In genomic region chr5:99975061-99975460, GRCm38 (mm10) we compare ENCODE assay signal across 9 mouse cellular contexts. TPM values are rescaled to one million over a fixed set of nuclear protein-coding genes. Genes with fewer than 3 reads are reported as not detected.
DNase-seq lines count a peak whose midpoint lies in the region; ATAC-seq lines count a peak whose summit lies in the region.
"Had no signal": no experiment of that assay in that cellular context is flagged by ENCODE, and none has a peak within 500 bp of the region (broad histone marks: within the 10 kb centered on the region; RNA-seq: fewer than 3 reads in every experiment).

No protein-coding gene starts in this region.

- DNase-seq in kidney, postnatal 4 days: no peak
- no peak for DNase-seq in adrenal gland, adult 18-20 months (ENCODE audit: low spot score in 2 of 2)
- no peak for DNase-seq in adrenal gland, postnatal 14 days
- no peak for DNase-seq in right cerebral cortex, postnatal 4 days
- DNase-seq: kidney, adult 8-10 months had no signal

- peaks cover 31% of the 10 kb centered on the region for H3K4me1 ChIP-seq in kidney, embryonic 16.5 days (ENCODE audit: insufficient read depth, low read length)
- peaks cover 21% of the 10 kb centered on the region for H3K4me1 ChIP-seq in embryonic facial prominence, embryonic 15.5 days
- peaks cover 41% of the 10 kb centered on the region for H3K4me1 ChIP-seq in hindbrain, embryonic 15.5 days (replicated peaks)
- H3K4me1 ChIP-seq in midbrain, embryonic 13.5 days (replicated peaks): peaks cover 46% of the 10 kb centered on the region

- no peak for ATAC-seq in kidney, embryonic 16.5 days (ENCODE audit: low FRiP score, low TSS enrichment)
- ATAC-seq in embryonic facial prominence, embryonic 15.5 days (ENCODE audit: insufficient number of reproducible peaks, low FRiP score, low TSS enrichment, low read depth): no peak
- no peak for ATAC-seq in hindbrain, embryonic 15.5 days (ENCODE audit: low FRiP score, low read depth)
- ATAC-seq in midbrain, embryonic 13.5 days: no peak

- peak overlapping the region; percentile 95 for H3K4me2 ChIP-seq in kidney, embryonic 16.5 days (replicated peaks; ENCODE audit: low read depth, low read length)
- peak overlapping the region; percentile 31 for H3K4me2 ChIP-seq in embryonic facial prominence, embryonic 15.5 days (replicated peaks)
- H3K4me2 ChIP-seq in hindbrain, embryonic 15.5 days: peak overlapping the region; percentile 80
- H3K4me2 ChIP-seq in midbrain, embryonic 13.5 days (replicated peaks): peak overlapping the region; percentile 44

- H3K27me3 ChIP-seq in kidney, embryonic 16.5 days (ENCODE audit: insufficient read depth, low read length): no peaks in the 10 kb centered on the region
- no peaks in the 10 kb centered on the region for H3K27me3 ChIP-seq in embryonic facial prominence, embryonic 15.5 days
- H3K27me3 ChIP-seq in hindbrain, embryonic 15.5 days: no peaks in the 10 kb centered on the region
- no peaks in the 10 kb centered on the region for H3K27me3 ChIP-seq in midbrain, embryonic 13.5 days

- H3K9me3 ChIP-seq in kidney, embryonic 16.5 days (ENCODE audit: low read length): no peaks in the 10 kb centered on the region
- H3K9me3 ChIP-seq in embryonic facial prominence, embryonic 15.5 days (replicated peaks): no peaks in the 10 kb centered on the region
- no peaks in the 10 kb centered on the region for H3K9me3 ChIP-seq in hindbrain, embryonic 15.5 days
- H3K9me3 ChIP-seq in midbrain, embryonic 13.5 days: no peaks in the 10 kb centered on the region

- H3K4me3 ChIP-seq in kidney, embryonic 16.5 days (ENCODE audit: low read length): peak overlapping the region; percentile 21; the same call in 1 of the 2 replicates
- H3K4me3 ChIP-seq in embryonic facial prominence, embryonic 15.5 days (replicated peaks): 0 out of 2 replicates have a peak overlapping the region, but pooled peaks have one; percentile 3
- no peak overlapping the region for H3K4me3 ChIP-seq in hindbrain, embryonic 15.5 days
- H3K4me3 ChIP-seq in midbrain, embryonic 13.5 days (replicated peaks): peak overlapping the region; percentile 18

- peaks cover 12% of the 10 kb centered on the region for H3K36me3 ChIP-seq in kidney, embryonic 16.5 days (ENCODE audit: insufficient read depth, low read length)
- H3K36me3 ChIP-seq in embryonic facial prominence, embryonic 15.5 days: peaks cover 11% of the 10 kb centered on the region; the same call in 1 of the 2 replicates
- 0 out of 2 replicates have a peak, but pooled peaks cover 6% of the 10 kb centered on the region for H3K36me3 ChIP-seq in hindbrain, embryonic 15.5 days
- 0 out of 2 replicates have a peak, but pooled peaks cover 7% of the 10 kb centered on the region for H3K36me3 ChIP-seq in midbrain, embryonic 13.5 days

- no peak overlapping the region for H3K27ac ChIP-seq in kidney, embryonic 16.5 days (ENCODE audit: low read length)
- no peak overlapping the region for H3K27ac ChIP-seq in embryonic facial prominence, embryonic 15.5 days (replicated peaks)
- H3K27ac ChIP-seq in hindbrain, embryonic 15.5 days (replicated peaks): no peak overlapping the region
- no peak overlapping the region for H3K27ac ChIP-seq in midbrain, embryonic 13.5 days

- no peak overlapping the region for H3K9ac ChIP-seq in kidney, embryonic 16.5 days (replicated peaks; ENCODE audit: low read length)
- H3K9ac ChIP-seq in embryonic facial prominence, embryonic 15.5 days: no peak overlapping the region
- H3K9ac ChIP-seq in hindbrain, embryonic 15.5 days: no peak overlapping the region
- no peak overlapping the region for H3K9ac ChIP-seq in midbrain, embryonic 13.5 days (replicated peaks)

- 54% methylated on average over 4 of the region's 4 CpGs for WGBS in kidney, embryonic 16.5 days
- 51% methylated on average over 4 of the region's 4 CpGs for WGBS in embryonic facial prominence, embryonic 15.5 days
- 60% methylated on average over 4 of the region's 4 CpGs for WGBS in hindbrain, embryonic 15.5 days
- 63% methylated on average over 4 of the region's 4 CpGs for WGBS in midbrain, embryonic 13.5 days

RNA-seq across cellular contexts. Expression of gene Hnrnpd, which starts 3.7 kb away (rescaled TPM):
- 57.2 and 84.8 TPM in 2 replicates for polyA plus RNA-seq in kidney, embryonic 16.5 days (2015; fragmentation: Nextera tagmentation; extraction: Ambion mirVana)
- polyA plus RNA-seq in embryonic facial prominence, embryonic 15.5 days (2015; fragmentation: Nextera tagmentation; extraction: Ambion mirVana): 180 and 195 TPM in 2 replicates
- 161 and 172 TPM in 2 replicates for polyA plus RNA-seq in hindbrain, embryonic 15.5 days (2015; fragmentation: Nextera tagmentation; extraction: Ambion mirVana)
- polyA plus RNA-seq in midbrain, embryonic 13.5 days (2015; fragmentation: Nextera tagmentation; extraction: Ambion mirVana): 135 and 217 TPM in 2 replicates
- total RNA-seq in adrenal gland, adult 18-20 months (2021): 10 to 100 TPM; 82.5 to 88.8 TPM
- total RNA-seq in adrenal gland, postnatal 14 days (2021): 175 and 223 TPM in 2 replicates

RNA-seq across cellular contexts. Expression of gene 4930524J08Rik, which starts 3.8 kb away (rescaled TPM):
- 1.5 and 2.0 TPM in 2 replicates for polyA plus RNA-seq in kidney, embryonic 16.5 days (2015; fragmentation: Nextera tagmentation; extraction: Ambion mirVana)
- 1.7 and 3.5 TPM in 2 replicates for polyA plus RNA-seq in embryonic facial prominence, embryonic 15.5 days (2015; fragmentation: Nextera tagmentation; extraction: Ambion mirVana)
- polyA plus RNA-seq in hindbrain, embryonic 15.5 days (2015; fragmentation: Nextera tagmentation; extraction: Ambion mirVana): 2.5 and 3.8 TPM in 2 replicates
- 3.4 and 4.0 TPM in 2 replicates for polyA plus RNA-seq in midbrain, embryonic 13.5 days (2015; fragmentation: Nextera tagmentation; extraction: Ambion mirVana)
- 1 to 10 TPM; 1.8 to 2.0 TPM for total RNA-seq in adrenal gland, adult 18-20 months (2021)
- 3.1 and 4.1 TPM in 2 replicates for total RNA-seq in adrenal gland, postnatal 14 days (2021)

Comparison
In these comparisons a context has a peak if more than half of its experiments do, and no peak if none do; other contexts are left out.
1. H3K4me2 ChIP-seq: peak in every context shown above with its lines; median percentile 95 in kidney, embryonic 16.5 days; 80 in hindbrain, embryonic 15.5 days; 44 in midbrain, embryonic 13.5 days; 31 in embryonic facial prominence, embryonic 15.5 days.